In genomic region chr2:19627044-19627443, GRCm38 (mm10) we compare ENCODE assay signal across 17 mouse cellular contexts. TPM values are rescaled to one million over a fixed set of nuclear protein-coding genes. Genes with fewer than 3 reads are reported as not detected.
DNase-seq lines count a peak whose midpoint lies in the region; ATAC-seq and TF ChIP-seq lines count a peak whose summit lies in the region.
"Had no signal": no experiment of that assay in that cellular context is flagged by ENCODE, and none has a peak within 500 bp of the region (broad histone marks: within the 10 kb centered on the region; RNA-seq: fewer than 3 reads in every experiment).

No protein-coding gene starts in this region.

- no peak overlapping the region for H3K4me2 ChIP-seq in forebrain, postnatal 0 days (ENCODE audit: low read depth)
- H3K4me2 ChIP-seq: embryonic facial prominence, embryonic 12.5 days; hindbrain, embryonic 13.5 days; lung, embryonic 14.5 days; neural tube, embryonic 13.5 days had no signal

- H3K27ac ChIP-seq in liver, adult 2 months (replicated peaks; ENCODE audit: insufficient read depth, low read depth, low read length), result no peak overlapping the region
- H3K27ac ChIP-seq in forebrain, postnatal 0 days (ENCODE audit: low read depth, low read length), result no peak overlapping the region
- H3K27ac ChIP-seq: embryonic facial prominence, embryonic 12.5 days; hindbrain, embryonic 13.5 days; kidney, postnatal 0 days; midbrain, embryonic 10.5 days; neural tube, embryonic 13.5 days had no signal

- H3K79me2 ChIP-seq in liver, adult 2 months (ENCODE audit: control insufficient read depth, insufficient read depth, low read length), result no peaks in the 10 kb centered on the region

- no peaks in the 10 kb centered on the region for H3K27me3 ChIP-seq in liver, adult 2 months (ENCODE audit: control insufficient read depth, insufficient read depth, low read length)
- H3K27me3 ChIP-seq in forebrain, postnatal 0 days (ENCODE audit: insufficient read depth, low read length), result no peaks in the 10 kb centered on the region
- H3K27me3 ChIP-seq: embryonic facial prominence, embryonic 12.5 days; hindbrain, embryonic 13.5 days; neural tube, embryonic 13.5 days had no signal

- H3K4me3 ChIP-seq in liver, adult 2 months (ENCODE audit: insufficient read depth, low read depth, low read length), result no peak overlapping the region
- H3K4me3 ChIP-seq in forebrain, postnatal 0 days (ENCODE audit: low read depth, low read length), result no peak overlapping the region
- H3K4me3 ChIP-seq: embryonic facial prominence, embryonic 12.5 days; hindbrain, embryonic 13.5 days; midbrain, embryonic 10.5 days; neural tube, embryonic 13.5 days had no signal

- TF ChIP-seq POLR2A in liver, adult 2 months (IDR thresholded peaks at IDR 0.05; ENCODE audit: extremely low read depth, insufficient read depth, low read length), result no peak

- no peaks in the 10 kb centered on the region for H3K36me3 ChIP-seq in liver, adult 2 months (ENCODE audit: control insufficient read depth, insufficient read depth, low read length)
- H3K36me3 ChIP-seq in forebrain, postnatal 0 days (ENCODE audit: insufficient read depth), result no peaks in the 10 kb centered on the region
- H3K36me3 ChIP-seq: embryonic facial prominence, embryonic 12.5 days; G1E; hindbrain, embryonic 13.5 days; midbrain, embryonic 10.5 days; neural tube, embryonic 13.5 days had no signal

- 11% methylated on average over 6 of the region's 6 CpGs for WGBS in liver, adult 2 months
- WGBS in forebrain, postnatal 0 days, result 85% methylated on average over 6 of the region's 6 CpGs

- H3K9me3 ChIP-seq in forebrain, postnatal 0 days (ENCODE audit: low read length), result no peaks in the 10 kb centered on the region
- H3K9me3 ChIP-seq: embryonic facial prominence, embryonic 12.5 days; G1E; hindbrain, embryonic 13.5 days; neural tube, embryonic 13.5 days had no signal

- peak; percentile 99 for DNase-seq in liver, adult 2 months (ENCODE audit: extremely low read depth, low read depth, low spot score)
- no peak for DNase-seq in liver
- peak; percentile 37 to 41 for DNase-seq in B cell, adult 2 months
- DNase-seq in c-Kit-positive CD71-negative TER-119-negative erythroid progenitor cells, embryonic 14.5 days (ENCODE audit: low read depth), result peak; percentile 24
- no peak for DNase-seq in thymus, postnatal 36 days
- DNase-seq in forebrain, postnatal 0 days, result no peak
- DNase-seq: cerebellum, adult 11 months; lung, embryonic 14.5 days; right cerebral cortex, postnatal 14 days had no signal

- no peak overlapping the region for H3K9ac ChIP-seq in liver, adult 2 months (ENCODE audit: low read depth, low read length)
- H3K9ac ChIP-seq in forebrain, postnatal 0 days, result no peak overlapping the region
- H3K9ac ChIP-seq: embryonic facial prominence, embryonic 12.5 days; hindbrain, embryonic 13.5 days; lung, embryonic 14.5 days; neural tube, embryonic 13.5 days had no signal

- TF ChIP-seq CTCF in liver, adult 2 months (IDR thresholded peaks at IDR 0.05; ENCODE audit: low read depth, low read length), result no peak
- TF ChIP-seq CTCF in forebrain, postnatal 0 days (IDR thresholded peaks at IDR 0.05; ENCODE audit: low read depth), result no peak

- H3K4me1 ChIP-seq in liver, adult 2 months (ENCODE audit: control insufficient read depth, insufficient read depth, low read length), result no peaks in the 10 kb centered on the region
- H3K4me1 ChIP-seq in forebrain, postnatal 0 days (ENCODE audit: insufficient read depth), result no peaks in the 10 kb centered on the region
- H3K4me1 ChIP-seq: embryonic facial prominence, embryonic 12.5 days; hindbrain, embryonic 13.5 days; midbrain, embryonic 10.5 days; neural tube, embryonic 13.5 days had no signal

- ATAC-seq in monocyte, adult 5-6 weeks (replicated peaks; ENCODE audit: insufficient number of reproducible peaks, low FRiP score, low TSS enrichment, poor library complexity, severe bottlenecking), result peak; percentile 58
- ATAC-seq in forebrain, postnatal 0 days, result no peak
- ATAC-seq: forebrain, embryonic 16.5 days had no signal

RNA-seq across cellular contexts. Expression of gene Otud1, which starts 30.5 kb away (rescaled TPM):
- 3.0 and 4.3 TPM in 2 replicates for total RNA-seq in liver, adult 2 months (2014; rRNA removed)
- polyA plus RNA-seq in liver, adult 2 months (2012; rRNA removed), result 2.7 and 3.3 TPM in 2 replicates
- total RNA-seq in monocyte, adult 5-6 weeks (2017), result 18.5 to 19.6 TPM (median 19.2 TPM) in 3 replicates
- 7.4 and 10.3 TPM in 2 replicates for total RNA-seq in forebrain, postnatal 0 days (2014; rRNA removed)
- polyA plus RNA-seq in forebrain, postnatal 0 days (2015; fragmentation: Nextera tagmentation; extraction: Ambion mirVana), result 3.6 TPM in 2 replicates
- polyA plus RNA-seq: G1E had no signal

Comparison
In these comparisons a context has a peak if more than half of its experiments do, and no peak if none do; other contexts are left out.
1. DNase-seq: peak in liver, adult 2 months (single experiment), B cell, adult 2 months (2 of 2) and c-Kit-positive CD71-negative TER-119-negative erythroid progenitor cells, embryonic 14.5 days (single experiment); none in liver (single experiment), thymus, postnatal 36 days (0 of 2) and forebrain, postnatal 0 days (single experiment).